Mouse (Mus musculus): ENCODE results near the gene Pnkp. TPM values are rescaled to one million over a fixed set of nuclear protein-coding genes. Genes with fewer than 3 reads are reported as not detected.
"Not testable (repeated sequence)": the region's sequence is repeated elsewhere in the genome, so short reads cannot be mapped to it uniquely, and the experiment has no call there.

Pnkp gene
- polyA plus RNA-seq, 1 experiment from 2014 or later: 38.7 TPM

GRCm38 (mm10) chr7:44867010-44867702 lies 10.2 kb downstream of the Pnkp start:
- ATAC-seq (ENCODE audit: low FRiP score, low TSS enrichment): no peak
- H3K27ac ChIP-seq (ENCODE audit: low read length): peak overlapping the region; percentile 46
- H3K4me3 ChIP-seq (ENCODE audit: low read length): peak overlapping the region; percentile 71
- H3K4me2 ChIP-seq (replicated peaks; ENCODE audit: low read depth, low read length): peak overlapping the region; percentile 91
- peaks cover 47% of the 10 kb centered on the region for H3K4me1 ChIP-seq (ENCODE audit: insufficient read depth, low read length)
- no peaks in the 10 kb centered on the region for H3K27me3 ChIP-seq (ENCODE audit: insufficient read depth, low read length)
- peak overlapping the region; percentile 100 for H3K9ac ChIP-seq (replicated peaks; ENCODE audit: low read length)
- 25% methylated on average over 19 of the region's 19 CpGs for WGBS
- peaks cover 33% of the 10 kb centered on the region for H3K36me3 ChIP-seq (ENCODE audit: insufficient read depth, low read length)
- H3K9me3 ChIP-seq (ENCODE audit: low read length): no peaks in the 10 kb centered on the region

GRCm38 (mm10) chr7:44867802-44868201 lies 10.9 kb downstream of the Pnkp start:
- H3K27ac ChIP-seq (ENCODE audit: low read length): peak overlapping the region; percentile 100; the same call in 1 of the 2 replicates
- peak overlapping the region; percentile 100 for H3K9ac ChIP-seq (replicated peaks; ENCODE audit: low read length)

GRCm38 (mm10) chr7:44868465-44868864 lies 11.5 kb downstream of the Pnkp start:
- peak overlapping the region; percentile 100 for H3K9ac ChIP-seq (replicated peaks; ENCODE audit: low read length)
- H3K9me3 ChIP-seq (ENCODE audit: low read length): no peaks in the 10 kb centered on the region
- ATAC-seq (ENCODE audit: low FRiP score, low TSS enrichment): no peak
- H3K4me3 ChIP-seq (ENCODE audit: low read length): peak overlapping the region; percentile 71
- 5% methylated on average over 16 of the region's 16 CpGs for WGBS
- peaks cover 19% of the 10 kb centered on the region for H3K36me3 ChIP-seq (ENCODE audit: insufficient read depth, low read length)
- peak overlapping the region; percentile 91 for H3K4me2 ChIP-seq (replicated peaks; ENCODE audit: low read depth, low read length)
- peak overlapping the region; percentile 100 for H3K27ac ChIP-seq (ENCODE audit: low read length)
- H3K27me3 ChIP-seq (ENCODE audit: insufficient read depth, low read length): no peaks in the 10 kb centered on the region
- H3K4me1 ChIP-seq (ENCODE audit: insufficient read depth, low read length): peaks cover 47% of the 10 kb centered on the region

More at GRCm38 (mm10) chr7:44867802-44868201, 10.9 kb downstream of the Pnkp start:
- H3K4me1 ChIP-seq (ENCODE audit: insufficient read depth, low read length): peaks cover 47% of the 10 kb centered on the region
- peak overlapping the region; percentile 71 for H3K4me3 ChIP-seq (ENCODE audit: low read length)
- H3K36me3 ChIP-seq (ENCODE audit: insufficient read depth, low read length): peaks cover 26% of the 10 kb centered on the region
- H3K9me3 ChIP-seq (ENCODE audit: low read length): no peaks in the 10 kb centered on the region
- 23% methylated on average over 9 of the region's 9 CpGs for WGBS
- no peaks in the 10 kb centered on the region for H3K27me3 ChIP-seq (ENCODE audit: insufficient read depth, low read length)
- H3K4me2 ChIP-seq (replicated peaks; ENCODE audit: low read depth, low read length): peak overlapping the region; percentile 91
- no peak for ATAC-seq (ENCODE audit: low FRiP score, low TSS enrichment)

- H3K36me3 ChIP-seq (ENCODE audit: insufficient read depth, low read length): peaks cover 13% of the 10 kb centered on the region
- H3K27ac ChIP-seq (ENCODE audit: low read length): peak overlapping the region; percentile 100
- H3K9me3 ChIP-seq (ENCODE audit: low read length): no peaks in the 10 kb centered on the region
- peak overlapping the region; percentile 71 for H3K4me3 ChIP-seq (ENCODE audit: low read length)
- peak overlapping the region; percentile 91 for H3K4me2 ChIP-seq (replicated peaks; ENCODE audit: low read depth, low read length)
- ATAC-seq (ENCODE audit: low FRiP score, low TSS enrichment): peak; percentile 69
- H3K4me1 ChIP-seq (ENCODE audit: insufficient read depth, low read length): peaks cover 47% of the 10 kb centered on the region
- under 1% methylated on average over 68 of the region's 108 CpGs for WGBS
- H3K27me3 ChIP-seq (ENCODE audit: insufficient read depth, low read length): no peaks in the 10 kb centered on the region
- H3K9ac ChIP-seq (replicated peaks; ENCODE audit: low read length): peak overlapping the region; percentile 100
These were observed 12.2 kb downstream of the Pnkp start for GRCm38 (mm10) chr7:44868919-44869696.

GRCm38 (mm10) chr7:44869697-44870528 lies 13.0 kb downstream of the Pnkp start, which contains the start of gene Ptov1:
Gene Ptov1, minus strand, starts transcription at chr7:44869788.
- peaks cover 41% of the 10 kb centered on the region for H3K4me1 ChIP-seq (ENCODE audit: insufficient read depth, low read length)
- ATAC-seq (ENCODE audit: low FRiP score, low TSS enrichment): peak; percentile 94

GRCm38 (mm10) chr7:44870614-44871013 lies 13.7 kb downstream of the Pnkp start:
- ATAC-seq (ENCODE audit: low FRiP score, low TSS enrichment): no peak
- Histone ChIP-seq H3K4me1 (ENCODE audit: insufficient read depth, low read length) (peaks cover 34% of the 10 kb centered on the region), H3K4me3 (ENCODE audit: low read length) (peak overlapping the region; percentile 71), H3K36me3 (ENCODE audit: insufficient read depth, low read length) (peaks cover under 1% of the 10 kb centered on the region; the same call in 1 of the 2 replicates), H3K9me3 (ENCODE audit: low read length) (no peaks in the 10 kb centered on the region), H3K27me3 (ENCODE audit: insufficient read depth, low read length) (no peaks in the 10 kb centered on the region), H3K9ac (replicated peaks; ENCODE audit: low read length) (peak overlapping the region; percentile 100), H3K4me2 (replicated peaks; ENCODE audit: low read depth, low read length) (peak overlapping the region; percentile 91), H3K27ac (ENCODE audit: low read length) (peak overlapping the region; percentile 100)
- WGBS: 82% methylated on average over 6 of the region's 6 CpGs

More at GRCm38 (mm10) chr7:44869697-44870528, 13.0 kb downstream of the Pnkp start, which contains the start of gene Ptov1:
- Histone ChIP-seq H3K9me3 (ENCODE audit: low read length) (no peaks in the 10 kb centered on the region), H3K4me3 (ENCODE audit: low read length) (peak within 1 kb of the TSS; percentile 71), H3K27me3 (ENCODE audit: insufficient read depth, low read length) (no peaks in the 10 kb centered on the region), H3K27ac (ENCODE audit: low read length) (peak within 1 kb of the TSS; percentile 100), H3K9ac (replicated peaks; ENCODE audit: low read length) (peak within 1 kb of the TSS; percentile 100), H3K4me2 (replicated peaks; ENCODE audit: low read depth, low read length) (peak within 1 kb of the TSS; percentile 91), H3K36me3 (ENCODE audit: insufficient read depth, low read length) (peaks cover 5% of the 10 kb centered on the region; the same call in 1 of the 2 replicates)
- 5% methylated on average over 29 of the region's 29 CpGs for WGBS

- H3K9me3 ChIP-seq (ENCODE audit: low read length): no peaks in the 10 kb centered on the region
- peaks cover 3% of the 10 kb centered on the region; the same call in 1 of the 2 replicates for H3K36me3 ChIP-seq (ENCODE audit: insufficient read depth, low read length)
- 85% methylated on average over 1 of the region's 1 CpGs for WGBS
- no peak overlapping the region for H3K9ac ChIP-seq (replicated peaks; ENCODE audit: low read length)
- peaks cover 28% of the 10 kb centered on the region for H3K4me1 ChIP-seq (ENCODE audit: insufficient read depth, low read length)
- no peak overlapping the region for H3K4me2 ChIP-seq (replicated peaks; ENCODE audit: low read depth, low read length)
- no peak overlapping the region for H3K4me3 ChIP-seq (ENCODE audit: low read length)
- no peaks in the 10 kb centered on the region for H3K27me3 ChIP-seq (ENCODE audit: insufficient read depth, low read length)
- H3K27ac ChIP-seq (ENCODE audit: low read length): no peak overlapping the region
- ATAC-seq (ENCODE audit: low FRiP score, low TSS enrichment): no peak
These were observed 14.2 kb downstream of the Pnkp start for GRCm38 (mm10) chr7:44871181-44871580.

GRCm38 (mm10) chr7:44871774-44872173 lies 14.8 kb downstream of the Pnkp start:
- peaks cover 22% of the 10 kb centered on the region for H3K4me1 ChIP-seq (ENCODE audit: insufficient read depth, low read length)
- H3K36me3 ChIP-seq (ENCODE audit: insufficient read depth, low read length); H3K4me2 ChIP-seq (replicated peaks; ENCODE audit: low read depth, low read length); H3K4me3 ChIP-seq (ENCODE audit: low read length); ATAC-seq (ENCODE audit: low FRiP score, low TSS enrichment); H3K9ac ChIP-seq (replicated peaks; ENCODE audit: low read length); H3K27me3 ChIP-seq (ENCODE audit: insufficient read depth, low read length); H3K27ac ChIP-seq (ENCODE audit: low read length); H3K9me3 ChIP-seq (ENCODE audit: low read length): not testable (repeated sequence)
- WGBS: 91% methylated on average over 2 of the region's 2 CpGs

GRCm38 (mm10) chr7:44877833-44878232 lies 20.9 kb downstream of the Pnkp start:
- 89% methylated on average over 14 of the region's 14 CpGs for WGBS

More at GRCm38 (mm10) chr7:44877833-44878232, 20.9 kb downstream of the Pnkp start:
- no peaks in the 10 kb centered on the region for H3K9me3 ChIP-seq (ENCODE audit: low read length)
- H3K9ac ChIP-seq (replicated peaks; ENCODE audit: low read length): no peak overlapping the region
- H3K36me3 ChIP-seq (ENCODE audit: insufficient read depth, low read length): peaks cover 53% of the 10 kb centered on the region
- H3K4me2 ChIP-seq (replicated peaks; ENCODE audit: low read depth, low read length): no peak overlapping the region
- H3K4me3 ChIP-seq (ENCODE audit: low read length): no peak overlapping the region
- H3K4me1 ChIP-seq (ENCODE audit: insufficient read depth, low read length): no peaks in the 10 kb centered on the region
- no peak overlapping the region for H3K27ac ChIP-seq (ENCODE audit: low read length)
- no peaks in the 10 kb centered on the region for H3K27me3 ChIP-seq (ENCODE audit: insufficient read depth, low read length)
- ATAC-seq (ENCODE audit: low FRiP score, low TSS enrichment): no peak
